Mouse (Mus musculus) stomach, postnatal 0 days (tissue): ENCODE measurements around the gene Dupd1. TPM values are rescaled to one million over a fixed set of nuclear protein-coding genes. Genes with fewer than 3 reads are reported as not detected.

Source experiments
- ATAC-seq: fragments of 200-750 bp; cut with Nextera tagmentation; 2 replicates; pipeline ENCODE4 v1.8.0; 2017; ENCODE audit not compliant: low FRiP score, low TSS enrichment
- DNase-seq: peaks from one replicate; pipeline ENCODE4 v3.0.0-alpha.2; 2016; ENCODE audit warnings: low spot score
- H3K27ac ChIP-seq: fragments of 300-500 bp; sonication (generic); replicated peaks from 2 replicates; pipeline ENCODE4 v1.5.1; 2014; ENCODE audit warnings: mild to moderate bottlenecking, control low read depth
- H3K27me3 ChIP-seq: fragments of 300-500 bp; sonication (generic); 2 replicates; pipeline ENCODE4 v1.6.1; 2014; ENCODE audit warnings: low read length; ENCODE audit not compliant: control insufficient read depth, insufficient read depth
- H3K36me3 ChIP-seq: fragments of 300-500 bp; sonication (generic); 2 replicates; pipeline ENCODE4 v1.6.1; 2014; ENCODE audit warnings: low read length, mixed read lengths; ENCODE audit not compliant: control insufficient read depth, insufficient read depth
- H3K4me1 ChIP-seq: fragments of 300-500 bp; sonication (generic); replicated peaks from 2 replicates; pipeline ENCODE4 v1.6.1; 2014; ENCODE audit warnings: antibody characterized with exemption; ENCODE audit not compliant: control insufficient read depth, insufficient read depth
- H3K4me2 ChIP-seq: fragments of 300-500 bp; sonication (generic); replicated peaks from 2 replicates; pipeline ENCODE4 v1.6.1; 2014; ENCODE audit warnings: low read depth, mild to moderate bottlenecking, control low read depth, moderate library complexity
- H3K4me3 ChIP-seq: fragments of 300-500 bp; sonication (generic); 2 replicates; pipeline ENCODE4 v1.5.1; 2014; ENCODE audit warnings: low read depth, low read length, control low read depth
- H3K9ac ChIP-seq: fragments of 300-500 bp; sonication (generic); 2 replicates; pipeline ENCODE4 v1.6.1; 2014; ENCODE audit warnings: mild to moderate bottlenecking, low read length, control low read depth, mixed read lengths
- H3K9me3 ChIP-seq: fragments of 300-500 bp; sonication (generic); 2 replicates; pipeline ENCODE4 v1.6.1; 2016; ENCODE audit warnings: low read length; ENCODE audit not compliant: control insufficient read depth
- CTCF ChIP-seq: IDR thresholded peaks from 2 replicates; pipeline ENCODE4 v1.5.1; 2016; ENCODE audit warnings: antibody characterized with exemption, low read depth, mild to moderate bottlenecking, moderate library complexity
- EP300 ChIP-seq: optimal IDR thresholded peaks from 2 replicates; pipeline ENCODE3; 2016; ENCODE audit warnings: antibody characterized with exemption
- WGBS: fragments of 180-500 bp; shearing (Covaris S2); extraction: QIAGEN DNeasy Blood & Tissue Kit; methylation state at CpG from one replicate; pipeline ENCODE4 v1.1.7; 2014; 5-methylcytosine and 5-hydroxymethylcytosine counted together
- polyA plus RNA-seq: library from polyadenylated mRNA; unstranded; fragments of >200 nt; fragmentation: Nextera tagmentation; extraction: Ambion mirVana; gene quantifications from 2 replicates; pipeline ENCODE4 v1.2.1, GENCODE M21; 2015

Gene Dupd1
- polyA plus RNA-seq, 1 experiment from 2014 or later = not detected

DNA sequence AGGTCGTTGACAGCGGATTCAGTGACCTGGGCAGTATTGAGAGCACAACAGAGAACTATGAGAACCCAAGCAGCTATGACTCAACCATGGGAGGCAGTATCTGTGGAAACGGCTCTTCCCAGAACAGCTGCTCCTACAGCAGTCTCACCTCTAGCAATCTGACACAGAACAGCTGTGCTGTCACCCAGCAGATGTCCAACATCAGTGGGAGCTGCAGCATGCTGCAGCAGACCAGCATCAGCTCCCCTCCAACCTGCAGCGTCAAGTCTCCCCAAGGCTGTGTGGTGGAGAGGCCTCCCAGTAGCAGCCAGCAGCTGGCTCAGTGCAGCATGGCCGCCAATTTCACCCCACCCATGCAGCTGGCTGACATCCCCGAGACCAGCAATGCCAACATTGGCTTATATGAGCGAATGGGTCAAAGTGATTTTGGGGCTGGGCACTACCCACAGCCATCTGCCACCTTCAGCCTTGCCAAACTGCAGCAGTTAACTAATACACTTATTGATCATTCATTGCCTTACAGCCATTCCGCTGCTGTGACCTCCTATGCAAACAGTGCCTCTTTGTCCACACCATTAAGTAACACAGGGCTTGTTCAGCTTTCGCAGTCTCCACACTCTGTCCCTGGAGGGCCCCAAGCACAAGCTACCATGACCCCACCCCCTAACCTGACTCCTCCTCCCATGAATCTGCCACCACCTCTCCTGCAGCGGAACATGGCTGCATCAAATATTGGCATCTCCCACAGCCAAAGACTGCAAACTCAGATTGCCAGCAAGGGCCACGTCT is 44.5 kb downstream of the Dupd1 start:
- WGBS = 52% methylated on average over 11 of the region's 11 CpGs
- H3K27ac ChIP-seq = no peak overlapping the region
- H3K27me3 ChIP-seq = no peaks in the 10 kb centered on the region
- no peak for TF ChIP-seq EP300
- no peak for TF ChIP-seq CTCF
- H3K4me2 ChIP-seq = no peak overlapping the region
- no peaks in the 10 kb centered on the region for H3K4me1 ChIP-seq
- no peak overlapping the region for H3K4me3 ChIP-seq
- peaks cover 11% of the 10 kb centered on the region; the same call in 1 of the 2 replicates for H3K36me3 ChIP-seq
- no peaks in the 10 kb centered on the region for H3K9me3 ChIP-seq
- ATAC-seq (peak; percentile 69; the same call in 1 of the 2 replicates), DNase-seq (no peak)
- no peak overlapping the region for H3K9ac ChIP-seq

DNA sequence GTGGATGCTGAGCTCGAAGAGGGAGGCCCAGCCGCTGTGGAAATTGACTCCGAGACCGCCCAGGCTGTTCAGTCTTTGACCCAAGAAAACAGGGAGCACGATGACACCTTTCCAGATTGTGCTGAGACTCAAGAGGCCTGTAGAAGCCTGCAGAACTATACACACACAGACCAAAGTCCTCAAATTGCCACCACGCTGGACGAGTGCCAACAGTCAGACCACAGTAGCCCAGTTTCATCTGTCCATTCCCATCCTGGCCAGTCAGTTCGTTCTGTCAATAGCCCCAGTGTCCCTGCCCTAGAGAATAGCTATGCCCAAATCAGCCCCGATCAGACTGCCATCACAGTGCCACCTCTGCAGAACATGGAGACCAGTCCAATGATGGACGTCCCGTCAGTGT is 45.2 kb downstream of the Dupd1 start:
- Histone ChIP-seq H3K4me2 (no peak overlapping the region), H3K9me3 (no peaks in the 10 kb centered on the region), H3K36me3 (peaks cover 16% of the 10 kb centered on the region; the same call in 1 of the 2 replicates), H3K9ac (no peak overlapping the region), H3K4me1 (no peaks in the 10 kb centered on the region), H3K4me3 (no peak overlapping the region), H3K27me3 (no peaks in the 10 kb centered on the region), H3K27ac (no peak overlapping the region)
- DNase-seq (no peak), ATAC-seq (0 out of 2 replicates have a peak, but pooled peaks have one; percentile 25)
- TF ChIP-seq EP300 = no peak
- no peak for TF ChIP-seq CTCF
- 85% methylated on average over 11 of the region's 11 CpGs for WGBS

DNA sequence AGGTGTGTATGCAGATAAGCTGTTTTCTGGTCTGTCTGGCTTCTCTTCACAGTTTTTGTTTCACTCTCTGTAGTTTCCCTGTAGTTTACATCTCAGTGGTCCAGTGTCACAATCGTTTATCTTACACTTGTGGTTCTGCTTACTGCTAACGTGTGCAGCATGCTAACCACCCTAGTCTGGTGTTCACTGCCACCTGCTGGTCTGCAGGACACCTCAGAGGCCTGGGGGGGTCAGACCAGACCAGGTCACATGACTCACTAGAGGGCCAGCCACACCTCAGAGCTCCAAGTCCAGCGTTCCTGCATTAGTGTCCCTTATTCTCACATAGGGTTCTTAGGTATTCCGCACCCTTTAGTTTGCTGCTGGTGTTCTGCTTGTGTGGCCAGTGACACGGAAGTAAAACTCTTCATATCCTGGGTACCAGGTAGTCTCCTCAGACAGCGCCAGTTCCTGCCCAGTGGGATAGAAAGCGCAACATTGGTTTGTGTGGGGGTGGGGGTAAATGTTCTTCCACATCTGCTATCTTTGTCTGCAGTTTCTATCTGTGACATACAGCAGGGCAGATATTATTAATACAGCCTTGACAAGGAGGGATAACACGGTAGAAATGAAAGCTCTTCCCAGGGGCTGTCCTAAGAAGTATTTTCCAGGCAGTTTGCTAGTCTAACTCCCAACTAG is 51.8 kb downstream of the Dupd1 start:
- no peaks in the 10 kb centered on the region for H3K27me3 ChIP-seq
- no peak overlapping the region for H3K4me3 ChIP-seq
- H3K4me1 ChIP-seq = no peaks in the 10 kb centered on the region
- 66% methylated on average over 8 of the region's 8 CpGs for WGBS
- DNase-seq = peak; percentile 67
- H3K9ac ChIP-seq = no peak overlapping the region
- TF ChIP-seq EP300 (no peak), CTCF (peak; percentile 73)
- H3K36me3 ChIP-seq = peaks cover 12% of the 10 kb centered on the region
- no peaks in the 10 kb centered on the region for H3K9me3 ChIP-seq
- H3K27ac ChIP-seq = no peak overlapping the region
- no peak overlapping the region for H3K4me2 ChIP-seq
- ATAC-seq = peak; percentile 82

DNA sequence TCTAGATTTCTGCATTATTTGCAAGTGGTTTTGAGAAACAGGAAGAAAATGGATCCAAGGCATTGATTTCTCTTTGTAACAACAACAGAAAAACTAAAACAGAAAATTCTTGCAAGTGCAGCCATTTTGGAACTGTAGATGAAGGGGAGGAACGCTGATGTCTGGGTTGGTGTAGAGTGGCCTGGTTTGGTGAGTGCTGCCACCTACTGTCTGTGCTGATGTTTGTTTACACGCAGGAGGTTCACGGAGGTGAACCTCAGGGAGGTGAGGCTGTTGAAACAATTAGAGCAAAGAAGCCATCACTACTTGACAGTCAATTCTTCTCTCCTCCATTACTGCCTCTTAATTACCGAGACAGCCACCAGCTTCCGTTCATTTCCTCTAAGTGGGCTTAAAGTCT is 54.7 kb downstream of the Dupd1 start:
- peaks cover 7% of the 10 kb centered on the region for H3K36me3 ChIP-seq
- H3K4me2 ChIP-seq = no peak overlapping the region
- TF ChIP-seq EP300 = no peak
- TF ChIP-seq CTCF = peak; percentile 83
- H3K9me3 ChIP-seq = no peaks in the 10 kb centered on the region
- H3K4me1 ChIP-seq = no peaks in the 10 kb centered on the region
- no peak overlapping the region for H3K27ac ChIP-seq
- H3K4me3 ChIP-seq = no peak overlapping the region
- H3K9ac ChIP-seq = no peak overlapping the region
- 26% methylated on average over 5 of the region's 5 CpGs for WGBS
- DNase-seq = peak; percentile 71
- H3K27me3 ChIP-seq = no peaks in the 10 kb centered on the region
- ATAC-seq = peak; percentile 79

DNA sequence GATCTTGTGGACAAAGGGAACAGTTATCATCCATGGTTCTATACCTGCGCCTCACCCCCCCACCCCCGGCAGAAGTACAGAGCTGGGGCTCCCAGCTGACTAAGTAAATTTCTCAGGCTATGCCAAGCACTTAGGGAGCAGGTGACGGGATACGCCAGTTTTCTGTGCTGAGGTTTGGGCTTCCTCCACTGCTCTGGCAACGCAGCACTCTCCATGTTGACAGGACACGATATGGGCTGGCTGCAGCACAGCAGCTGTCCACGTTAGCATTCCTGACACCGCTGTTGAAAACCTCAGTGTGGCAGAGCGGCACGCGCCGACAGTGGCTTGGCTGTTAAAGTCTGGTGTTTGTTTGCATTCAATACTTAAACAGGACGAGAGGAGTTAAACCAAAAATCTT is 55.2 kb downstream of the Dupd1 start:
- TF ChIP-seq CTCF (no peak), EP300 (no peak)
- Histone ChIP-seq H3K36me3 (peaks cover 3% of the 10 kb centered on the region), H3K27ac (no peak overlapping the region), H3K4me2 (peak overlapping the region; percentile 14; the same call in 1 of the 2 replicates), H3K4me1 (no peaks in the 10 kb centered on the region), H3K9ac (no peak overlapping the region), H3K4me3 (no peak overlapping the region), H3K9me3 (no peaks in the 10 kb centered on the region), H3K27me3 (no peaks in the 10 kb centered on the region)
- 58% methylated on average over 13 of the region's 13 CpGs for WGBS
- ATAC-seq = no peak
- no peak for DNase-seq

DNA sequence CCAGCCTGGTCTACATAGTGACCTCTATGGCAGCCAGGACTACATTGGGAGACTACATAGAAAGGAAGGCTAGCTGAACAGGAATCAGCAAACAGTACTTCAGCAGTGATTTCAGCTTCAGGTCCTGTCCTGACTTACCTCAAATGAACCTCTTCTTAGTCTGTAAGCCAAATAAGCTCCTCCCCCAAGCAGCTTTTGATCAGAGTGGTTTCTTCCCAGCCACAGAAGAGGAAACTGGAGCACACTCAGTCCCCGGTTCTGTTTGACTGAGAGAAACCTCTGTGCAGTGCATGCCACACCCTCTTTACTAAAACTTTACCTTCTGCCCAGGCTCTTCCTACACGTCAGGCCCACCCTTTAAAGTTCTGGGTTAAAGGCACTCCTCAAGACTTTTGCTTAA is 60.6 kb downstream of the Dupd1 start:
- Histone ChIP-seq H3K27ac (no peak overlapping the region), H3K36me3 (peaks cover 3% of the 10 kb centered on the region), H3K9ac (no peak overlapping the region), H3K4me1 (no peaks in the 10 kb centered on the region), H3K4me3 (no peak overlapping the region), H3K9me3 (no peaks in the 10 kb centered on the region), H3K27me3 (no peaks in the 10 kb centered on the region), H3K4me2 (no peak overlapping the region)
- DNase-seq (no peak), ATAC-seq (no peak)
- WGBS = 53% methylated on average over 2 of the region's 2 CpGs
- no peak for TF ChIP-seq EP300
- no peak for TF ChIP-seq CTCF
